Mouse (Mus musculus) induced T-regulatory cell, adult 2 months (primary cell): ENCODE measurements around the gene Efemp1.

Experiments used
- DNase-seq: peaks from one replicate; pipeline ENCODE4 v3.0.0-alpha.2; 2012; ENCODE audit warnings: low read depth

Gene Efemp1

GRCm38 (mm10) chr11:28853102-28853800 lies at the start of gene Efemp1:
Gene Efemp1, plus strand, starts transcription at chr11:28853204.
- no peak for DNase-seq

DNA sequence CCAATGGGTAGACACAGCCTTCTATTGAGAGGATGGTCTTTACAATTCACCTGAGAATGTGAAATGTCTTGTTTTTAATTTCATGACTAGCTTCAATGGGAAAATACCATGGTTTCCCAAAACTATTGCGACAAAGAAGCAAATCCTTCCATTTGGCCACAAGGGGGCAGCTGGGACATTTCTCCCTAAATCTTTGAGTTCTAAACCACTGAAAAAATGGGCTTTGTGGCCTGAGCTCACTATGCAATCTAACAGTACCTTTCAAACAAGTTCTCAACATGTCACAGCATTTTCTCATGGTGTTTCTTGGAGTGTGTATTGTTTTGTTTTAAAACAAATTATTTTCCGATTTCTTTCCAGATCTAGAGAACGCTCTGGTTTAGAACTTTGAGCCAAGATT lies 44.3 kb upstream of the Efemp1 start:
- DNase-seq: peak; percentile 4

- DNase-seq: no peak
Measured at GRCm38 (mm10) chr11:28811874-28812273, 41.1 kb upstream of the Efemp1 start.

- no peak for DNase-seq
Measured at GRCm38 (mm10) chr11:28812564-28812963, 40.4 kb upstream of the Efemp1 start.

GRCm38 (mm10) chr11:28817405-28817804 lies 35.6 kb upstream of the Efemp1 start:
- DNase-seq: no peak

- DNase-seq: no peak
Measured at GRCm38 (mm10) chr11:28826950-28827349, 26.1 kb upstream of the Efemp1 start.

DNA sequence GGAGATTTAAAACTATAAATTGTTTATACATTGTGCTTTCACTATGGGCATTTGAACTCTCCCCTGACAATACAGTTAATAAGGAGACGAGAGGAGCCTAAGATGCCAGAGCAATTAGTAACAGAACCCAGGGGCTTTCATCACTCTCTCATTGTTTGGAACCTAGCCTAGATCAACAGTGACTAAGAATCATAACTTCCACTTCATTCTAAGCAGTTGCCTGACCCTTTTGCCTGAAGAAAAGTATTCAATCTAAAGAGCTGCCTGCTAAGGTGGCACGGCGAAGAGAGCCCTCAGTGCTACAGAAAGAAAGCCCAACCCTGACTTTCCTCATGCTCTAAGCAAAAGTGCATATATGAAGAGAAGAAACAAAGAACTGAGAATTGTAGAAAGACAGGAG lies 19.2 kb upstream of the Efemp1 start:
- no peak for DNase-seq

DNA sequence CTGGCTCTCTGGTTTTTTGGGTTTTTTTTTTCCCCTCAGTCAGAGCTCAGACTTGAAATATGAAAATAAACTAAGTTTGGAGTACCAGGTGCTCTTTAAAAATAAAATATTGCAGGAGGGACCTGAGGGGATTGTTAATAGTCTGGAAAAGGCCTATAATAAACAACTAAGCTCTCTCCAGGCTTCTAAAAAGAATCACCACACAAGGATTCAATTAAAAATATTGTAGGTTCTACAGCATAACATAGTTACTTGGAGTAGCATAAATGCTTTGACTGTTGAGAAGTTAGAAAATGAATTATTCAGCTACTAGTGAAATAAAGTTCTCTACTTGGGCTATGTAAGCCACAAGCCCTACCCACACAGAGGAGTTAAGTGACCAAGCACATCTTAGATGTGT lies 17.9 kb upstream of the Efemp1 start:
- DNase-seq: no peak

DNA sequence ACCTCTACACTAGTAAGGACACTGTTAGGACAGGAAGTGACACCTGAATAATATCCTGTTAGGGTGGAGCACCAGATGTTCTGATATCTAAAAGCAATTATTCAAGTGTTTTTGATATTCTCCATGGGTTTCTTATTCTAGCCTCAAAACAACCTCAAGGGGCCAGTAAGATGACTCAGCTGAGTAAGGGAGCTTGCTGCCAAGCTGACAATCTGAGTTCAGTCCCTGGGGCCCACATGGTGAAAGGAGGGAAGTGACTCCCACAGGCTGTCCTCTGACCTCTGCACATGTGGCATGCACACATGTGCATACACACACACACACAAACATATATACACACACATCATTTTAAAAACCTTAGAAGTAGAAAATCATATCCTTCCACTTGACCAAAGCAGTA lies 3.2 kb upstream of the Efemp1 start:
- DNase-seq: no peak

DNA sequence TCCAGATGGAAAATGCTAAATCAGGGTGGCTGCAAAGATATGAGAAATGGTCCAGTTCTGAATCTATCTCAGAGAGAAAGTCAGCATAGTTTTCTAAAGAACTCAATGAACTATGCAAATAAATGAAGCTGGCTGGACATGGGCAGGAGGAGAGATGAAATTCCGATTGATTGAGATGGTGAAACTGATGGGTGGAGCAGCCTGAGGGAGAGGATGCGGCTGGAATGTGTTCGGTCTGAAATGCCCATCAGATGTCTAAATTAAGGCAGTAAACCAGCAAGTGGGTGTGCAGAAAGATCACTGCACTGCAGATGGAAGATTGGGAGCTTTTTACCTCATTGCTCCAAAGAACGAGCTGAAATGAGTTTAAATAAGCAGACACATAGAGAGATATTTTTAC lies 1.4 kb upstream of the Efemp1 start:
- no peak for DNase-seq

GRCm38 (mm10) chr11:28852361-28852919 lies 564 bp upstream of the Efemp1 start:
- DNase-seq: no peak

GRCm38 (mm10) chr11:28859125-28859524 lies 6.1 kb downstream of the Efemp1 start:
- DNase-seq: no peak

- no peak for DNase-seq
Measured at GRCm38 (mm10) chr11:28869129-28869528, 16.1 kb downstream of the Efemp1 start.

- no peak for DNase-seq
Measured at GRCm38 (mm10) chr11:28881381-28881976, 28.5 kb downstream of the Efemp1 start.

- DNase-seq: no peak
Measured at GRCm38 (mm10) chr11:28883106-28883505, 30.1 kb downstream of the Efemp1 start.

- no peak for DNase-seq
Measured at GRCm38 (mm10) chr11:28889538-28889937, 36.5 kb downstream of the Efemp1 start.

- DNase-seq: no peak
Measured at GRCm38 (mm10) chr11:28891515-28891914, 38.5 kb downstream of the Efemp1 start.

- no peak for DNase-seq
Measured at GRCm38 (mm10) chr11:28899420-28899819, 46.4 kb downstream of the Efemp1 start.

DNA sequence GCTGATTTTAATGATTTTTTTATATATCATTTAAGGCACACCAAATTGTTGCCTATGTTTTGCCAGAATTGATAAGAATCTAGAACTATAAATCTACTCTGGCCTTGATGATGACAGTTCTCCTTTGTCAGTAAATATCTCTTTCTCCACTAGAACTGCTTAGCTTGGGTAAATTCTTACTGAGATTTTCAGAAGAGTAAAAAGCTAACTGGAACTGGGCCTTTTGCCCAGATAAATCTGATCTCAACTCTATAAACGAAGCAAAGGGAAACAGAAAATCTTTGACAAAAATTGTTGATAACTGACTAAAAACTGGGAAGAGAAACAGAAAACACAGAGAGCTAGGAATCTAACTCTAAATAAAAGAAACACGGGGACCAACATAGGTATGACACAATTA lies 51.6 kb downstream of the Efemp1 start:
- no peak for DNase-seq

GRCm38 (mm10) chr11:28906288-28906687 lies 53.3 kb downstream of the Efemp1 start:
- DNase-seq: no peak

DNA sequence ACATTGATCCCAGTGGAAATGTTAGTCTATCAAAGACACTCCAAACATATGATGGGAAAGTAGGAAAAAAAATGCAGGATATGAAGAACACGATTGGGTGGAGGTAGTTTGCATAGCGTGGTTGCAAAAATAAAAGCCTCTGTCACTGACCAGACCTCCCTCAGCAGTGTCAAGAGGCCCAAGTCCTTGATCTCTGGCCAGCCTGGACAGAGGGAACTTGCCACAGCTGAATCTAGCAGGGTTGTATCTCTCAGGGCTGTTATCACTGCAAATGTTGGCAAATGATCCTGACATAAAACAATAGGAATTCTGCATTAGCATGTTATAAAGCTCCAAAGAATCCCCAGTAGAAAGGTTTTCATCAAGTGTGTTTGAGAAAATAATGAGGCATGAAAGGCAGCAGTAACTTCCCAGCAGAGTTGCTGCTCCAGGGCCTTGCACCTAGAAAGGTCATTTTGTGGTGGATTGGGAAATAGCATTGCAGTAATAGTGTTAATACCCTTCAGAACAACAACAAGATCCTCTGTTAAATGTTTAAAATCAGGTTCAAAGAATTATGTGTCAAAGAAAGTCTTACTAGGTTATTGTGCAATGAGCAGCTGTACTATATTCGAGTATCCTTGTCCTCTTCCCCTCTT lies 56.0 kb downstream of the Efemp1 start:
- no peak for DNase-seq

DNA sequence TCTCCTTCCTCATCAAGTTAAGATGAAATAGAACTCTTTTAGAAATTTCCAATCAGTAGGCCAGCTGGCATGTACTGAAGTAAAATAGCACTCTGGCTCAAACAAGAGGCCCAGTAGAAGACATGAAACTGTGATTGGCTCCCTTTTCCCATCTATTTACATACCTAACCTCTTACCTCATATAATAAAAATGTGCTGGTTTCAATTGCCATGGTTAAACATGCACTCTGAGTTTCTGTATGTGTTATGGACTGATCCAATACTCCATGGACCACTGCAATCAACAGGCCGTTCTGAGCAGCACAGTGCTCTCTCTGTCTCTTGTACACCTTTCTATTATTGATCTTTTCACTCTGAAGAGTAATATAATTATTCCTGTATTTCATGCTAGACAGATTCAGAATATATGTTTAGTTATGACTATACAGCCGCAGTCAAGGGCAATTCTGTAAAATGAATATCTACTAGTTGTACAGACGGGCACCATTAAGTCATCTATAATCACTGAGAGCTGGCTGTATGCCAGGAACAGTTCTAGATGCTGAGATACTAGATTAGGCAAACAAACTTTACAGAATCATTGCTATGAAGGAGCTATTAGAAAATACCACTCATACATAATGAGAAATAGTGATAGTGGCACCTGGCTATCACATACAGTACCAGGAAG lies 59.6 kb downstream of the Efemp1 start:
- DNase-seq: no peak

- DNase-seq: no peak
Measured at GRCm38 (mm10) chr11:28934449-28934848, 81.4 kb downstream of the Efemp1 start.
